Mouse (Mus musculus) brain, embryonic 14.5 days (tissue): Measurements from ENCODE around the gene Myo18b.

ENCODE experiments used
- CTCF ChIP-seq: fragments of 200-500 bp; IDR thresholded peaks from 2 replicates; pipeline ENCODE4 v1.5.1; 2012; ENCODE audit warnings: inconsistent platforms, mild to moderate bottlenecking, moderate library complexity, borderline replicate concordance; ENCODE audit not compliant: insufficient read depth, insufficient read length; ENCODE audit errors: extremely low read depth
- POLR2A ChIP-seq: fragments of 200-500 bp; IDR thresholded peaks from 2 replicates; pipeline ENCODE4 v1.6.1; 2012; ENCODE audit warnings: mild to moderate bottlenecking, inconsistent platforms, borderline replicate concordance; ENCODE audit not compliant: poor library complexity, insufficient read depth, insufficient read length, severe bottlenecking; ENCODE audit errors: extremely low read depth

GRCm38 (mm10) chr5:112678153-112678552 lies 218.0 kb downstream of the Myo18b start:
- TF ChIP-seq CTCF (no peak), POLR2A (no peak)
